Mouse (Mus musculus) testis, adult 2 months (tissue): Measurements from ENCODE around the gene Qrich1.
A peak's percentile ranks its signal among the peaks of the same experiment; 100 is the strongest.

Experiments
- CTCF ChIP-seq: fragments of 200-500 bp; IDR thresholded peaks from 2 replicates; pipeline ENCODE4 v1.5.1; 2012; ENCODE audit warnings: low read depth, mild to moderate bottlenecking, inconsistent platforms, low read length, moderate library complexity; ENCODE audit not compliant: control insufficient read depth, insufficient read depth, insufficient replicate concordance
- POLR2A ChIP-seq: fragments of 200-500 bp; IDR thresholded peaks from 2 replicates; pipeline ENCODE4 v1.6.1; 2012; ENCODE audit warnings: low read depth, mild to moderate bottlenecking, inconsistent platforms, low read length, moderate library complexity; ENCODE audit not compliant: control insufficient read depth

- no peak for TF ChIP-seq CTCF
- 0 out of 2 replicates have a peak, but pooled peaks have one; percentile 17 for TF ChIP-seq POLR2A
These were observed 47.1 kb downstream of the Qrich1 start for GRCm38 (mm10) chr9:108563671-108564070.
